9 mouse cellular contexts compared by ENCODE assay signal in genomic region chr17:50169946-50170427, GRCm38 (mm10). TPM values are rescaled to one million over a fixed set of nuclear protein-coding genes. Genes with fewer than 3 reads are reported as not detected.
DNase-seq lines count a peak whose midpoint lies in the region; ATAC-seq and TF ChIP-seq lines count a peak whose summit lies in the region.
"Had no signal": no experiment of that assay in that cellular context is flagged by ENCODE, and none has a peak within 500 bp of the region (broad histone marks: within the 10 kb centered on the region; RNA-seq: fewer than 3 reads in every experiment).

No protein-coding gene starts in this region.

- H3K27ac ChIP-seq in heart, postnatal 0 days (ENCODE audit: low read depth): peak overlapping the region; percentile 71

- DNase-seq in B cell, adult 2 months: peak; percentile 73 to 76
- no peak for DNase-seq in heart, postnatal 0 days (ENCODE audit: low spot score)
- peak; percentile 66 to 71 for DNase-seq in kidney, postnatal 4 days
- DNase-seq in retina, embryonic 14.5 days (ENCODE audit: low spot score): no peak
- DNase-seq in adipocyte (ENCODE audit: low spot score): no peak
- no peak for DNase-seq in left cerebral cortex, postnatal 36 days (ENCODE audit: low spot score in 2 of 2)

- H3K9ac ChIP-seq in heart, postnatal 0 days (replicated peaks; ENCODE audit: low read depth, low read length): no peak overlapping the region

- H3K36me3 ChIP-seq in heart, postnatal 0 days (replicated peaks; ENCODE audit: control insufficient read depth, insufficient read depth, low read length): peaks cover 41% of the 10 kb centered on the region

- intact Hi-C loops in left cerebral cortex, postnatal 36 days (cut with DNase I): no loop called here

- H3K27me3 ChIP-seq in heart, postnatal 0 days (ENCODE audit: control insufficient read depth, insufficient read depth, low read length): no peaks in the 10 kb centered on the region

- no peak overlapping the region; the same call in 1 of the 2 replicates for H3K4me2 ChIP-seq in heart, postnatal 0 days (ENCODE audit: low read depth, low read length)

- 60% methylated on average over 7 of the region's 7 CpGs for WGBS in heart, postnatal 0 days

- no peak overlapping the region for H3K4me3 ChIP-seq in heart, postnatal 0 days (ENCODE audit: low read depth, low read length)

- H3K9me3 ChIP-seq in heart, postnatal 0 days (replicated peaks; ENCODE audit: control insufficient read depth, low read length): peaks cover 4% of the 10 kb centered on the region; the same call in 1 of the 2 replicates

- peak; percentile 62 for ATAC-seq in activated CD4-positive, CD25-positive, alpha-beta regulatory T cell, adult 4 months
- 0 out of 2 replicates have a peak, but pooled peaks have one; percentile 9 for ATAC-seq in heart, postnatal 0 days (ENCODE audit: insufficient read depth, low read depth)
- ATAC-seq: forebrain, embryonic 14.5 days; Patski had no signal

- TF ChIP-seq CTCF in heart, postnatal 0 days (IDR thresholded peaks at IDR 0.05; ENCODE audit: low read depth): no peak

- H3K4me1 ChIP-seq in heart, postnatal 0 days (ENCODE audit: control insufficient read depth, insufficient read depth): peaks cover 19% of the 10 kb centered on the region

- TF ChIP-seq EP300 in heart, postnatal 0 days (IDR thresholded peaks at IDR 0.05; ENCODE audit: low read depth): no peak

RNA-seq across cellular contexts. Expression of gene Rftn1, which starts 20.5 kb away (rescaled TPM):
- polyA plus RNA-seq in activated CD4-positive, CD25-positive, alpha-beta regulatory T cell, adult 4 months (2017; shearing (Covaris generic)): 10 to 100 TPM; 30.9 to 31.4 TPM
- total RNA-seq in heart, postnatal 0 days (2014; rRNA removed; ENCODE audit: low replicate concordance): 54.8 and 59.5 TPM in 2 replicates
- 32.9 and 36.5 TPM in 2 replicates for polyA plus RNA-seq in heart, postnatal 0 days (2015; fragmentation: Nextera tagmentation; extraction: Ambion mirVana)
- 1 to 10 TPM; 7.4 to 8.5 TPM for total RNA-seq in left cerebral cortex, postnatal 36 days (2021)

Comparison
In these comparisons a context has a peak if more than half of its experiments do, and no peak if none do; other contexts are left out.
1. DNase-seq: peak in B cell, adult 2 months (2 of 2) and kidney, postnatal 4 days (2 of 2); none in heart, postnatal 0 days (single experiment), retina, embryonic 14.5 days (single experiment), adipocyte (single experiment) and left cerebral cortex, postnatal 36 days (0 of 2).